Mouse (Mus musculus): Measurements from ENCODE around the gene Gm5862.
"Not testable (repeated sequence)": the region's sequence is repeated elsewhere in the genome, so short reads cannot be mapped to it uniquely, and the experiment has no call there.

Gene Gm5862

GRCm38 (mm10) chr5:26022816-26023215 lies at the start of gene Gm5862:
Gm5862 (minus strand) TSS chr5:26022916.
- DNase-seq: not testable (repeated sequence)

- no peak for DNase-seq
These were observed 48.0 kb upstream of the Gm5862 start for GRCm38 (mm10) chr5:26070716-26071115.

DNA sequence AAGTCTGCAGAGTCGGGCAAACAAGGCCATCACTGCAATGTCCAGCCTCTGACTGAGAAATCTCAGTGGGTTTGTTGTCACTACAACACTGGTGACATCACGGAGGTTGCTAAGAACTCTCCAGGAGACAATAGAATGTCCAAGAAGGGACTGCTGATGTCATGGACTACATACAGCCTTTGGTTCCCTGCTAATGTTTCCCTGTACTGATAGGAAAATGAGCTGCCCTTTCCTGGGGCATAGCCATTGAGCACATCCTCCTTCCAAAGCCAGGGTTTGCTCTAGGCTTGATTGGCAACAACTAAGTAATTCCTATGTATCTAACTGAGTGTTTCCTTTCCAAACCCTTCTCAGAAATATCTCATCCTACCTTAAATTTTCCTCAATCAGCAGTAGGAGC lies 35.8 kb upstream of the Gm5862 start, which contains the start of gene Gm7347:
Gene Gm7347, minus strand, starts transcription at position 101 of the 400 bp plus-strand sequence.
- DNase-seq: not testable (repeated sequence)

GRCm38 (mm10) chr5:26039458-26039857 lies 16.7 kb upstream of the Gm5862 start, which contains the start of gene Speer4a:
Speer4a (minus strand) TSS chr5:26039558.
- DNase-seq: not testable (repeated sequence)

DNA sequence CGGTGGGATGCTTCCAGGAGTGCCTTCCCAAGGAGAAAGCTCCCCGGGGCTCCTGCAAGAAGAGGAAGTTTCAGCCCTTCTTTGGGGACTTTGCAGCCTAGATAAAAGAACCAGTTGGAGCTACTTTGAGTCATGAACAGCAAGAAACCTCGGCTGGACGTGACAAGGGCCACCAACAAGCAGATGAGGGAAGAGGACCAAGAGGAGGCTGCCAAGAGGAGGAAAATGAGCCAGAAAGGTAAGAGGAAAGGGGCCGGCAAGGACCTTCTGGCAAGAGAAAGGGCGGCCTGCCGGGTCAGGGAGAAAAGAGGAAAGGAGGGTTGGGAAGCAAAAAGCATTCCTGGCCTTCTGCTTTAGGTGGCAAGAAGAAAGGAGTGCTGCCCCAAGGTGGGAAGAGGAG lies 15.0 kb downstream of the Gm5862 start:
- DNase-seq: not testable (repeated sequence)

DNA sequence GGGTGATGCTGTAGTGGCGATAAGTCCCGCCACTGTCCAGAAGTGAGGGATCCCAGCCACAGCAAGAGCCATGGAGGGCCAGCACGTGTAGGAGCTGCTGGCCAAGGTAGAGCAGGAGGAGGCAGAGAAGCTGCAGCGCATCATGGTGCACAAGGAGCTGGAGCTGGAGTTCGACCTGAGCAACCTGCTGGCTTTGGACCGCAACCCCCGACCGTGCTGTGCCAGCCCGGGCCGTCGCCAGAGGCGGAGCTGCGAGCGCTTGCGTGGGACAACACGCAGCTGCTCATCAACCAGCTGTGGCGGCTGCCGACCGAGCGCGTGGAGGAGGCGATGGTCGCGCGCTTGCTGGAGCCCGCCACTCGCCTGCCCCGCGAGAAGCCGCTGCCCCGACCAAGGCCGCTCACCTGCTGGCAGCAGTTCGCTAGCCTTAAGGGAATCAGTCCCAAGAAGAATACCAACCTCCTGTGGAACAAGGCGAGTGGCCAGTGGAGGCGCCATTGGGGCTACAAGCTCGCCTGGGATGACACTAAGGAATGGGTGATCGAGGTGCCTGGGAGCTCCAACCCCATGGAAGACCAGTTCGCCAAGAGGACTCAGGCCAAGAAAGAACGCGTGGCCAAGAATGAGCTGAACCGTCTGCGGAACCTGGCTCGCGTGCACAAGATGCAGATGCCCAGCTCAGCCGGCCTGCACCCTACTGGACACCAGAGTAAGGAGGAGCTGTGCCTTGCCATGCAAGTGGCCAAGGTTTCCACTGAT lies 15.6 kb downstream of the Gm5862 start:
- not testable (repeated sequence) for DNase-seq

DNA sequence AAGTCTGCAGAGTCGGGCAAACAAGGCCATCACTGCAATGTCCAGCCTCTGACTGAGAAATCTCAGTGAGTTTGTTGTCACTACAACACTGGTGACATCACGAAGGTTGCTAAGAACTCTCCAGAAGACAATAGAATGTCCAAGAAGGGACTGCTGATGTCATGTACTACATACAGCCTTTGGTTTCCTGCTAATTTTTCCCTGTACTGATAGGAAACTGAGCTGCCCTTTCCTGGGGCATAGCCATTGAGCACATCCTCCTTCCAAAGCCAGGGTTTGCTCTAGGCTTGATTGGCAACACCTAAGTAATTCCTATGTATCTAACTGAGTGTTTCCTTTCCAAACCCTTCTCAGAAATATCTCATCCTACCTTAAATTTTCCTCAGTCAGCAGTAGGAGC lies 18.0 kb downstream of the Gm5862 start, which contains the start of gene Gm1979:
Gene Gm1979, minus strand, starts transcription at position 101 of the 400 bp plus-strand sequence.
- not testable (repeated sequence) for DNase-seq

DNA sequence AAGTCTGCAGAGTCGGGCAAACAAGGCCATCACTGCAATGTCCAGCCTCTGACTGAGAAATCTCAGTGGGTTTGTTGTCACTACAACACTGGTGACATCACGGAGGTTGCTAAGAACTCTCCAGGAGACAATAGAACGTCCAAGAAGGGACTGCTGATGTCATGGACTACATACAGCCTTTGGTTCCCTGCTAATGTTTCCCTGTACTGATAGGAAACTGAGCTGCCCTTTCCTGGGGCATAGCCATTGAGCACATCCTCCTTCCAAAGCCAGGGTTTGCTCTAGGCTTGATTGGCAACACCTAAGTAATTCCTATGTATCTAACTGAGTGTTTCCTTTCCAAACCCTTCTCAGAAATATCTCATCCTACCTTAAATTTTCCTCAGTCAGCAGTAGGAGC lies 34.2 kb downstream of the Gm5862 start, which contains the start of gene Gm21698:
Gene Gm21698, minus strand, starts transcription at position 101 of the 400 bp plus-strand sequence.
- DNase-seq: not testable (repeated sequence)

DNA sequence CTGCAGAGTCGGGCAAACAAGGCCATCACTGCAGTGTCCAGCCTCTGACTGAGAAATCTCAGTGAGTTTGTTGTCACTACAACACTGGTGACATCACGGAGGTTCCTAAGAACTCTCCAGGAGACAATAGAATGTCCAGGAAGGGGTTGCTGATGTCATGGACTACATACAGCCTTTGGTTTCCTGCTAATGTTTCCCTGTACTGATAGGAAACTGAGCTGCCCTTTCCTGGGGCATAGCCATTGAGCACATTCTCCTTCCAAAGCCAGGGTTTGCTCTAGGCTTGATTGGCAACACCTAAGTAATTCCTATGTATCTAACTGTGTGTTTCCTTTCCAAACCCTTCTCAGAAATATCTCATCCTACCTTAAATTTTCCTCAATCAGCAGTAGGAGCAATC lies 50.2 kb downstream of the Gm5862 start, which contains the start of gene Gm21680:
Gene Gm21680, minus strand, starts transcription at position 101 of the 400 bp plus-strand sequence.
- not testable (repeated sequence) for DNase-seq

Data from lung, postnatal 36 days (tissue).